Mouse (Mus musculus): ENCODE data around the gene Rhox11.

- TF ChIP-seq CTCF (IDR thresholded peaks at IDR 0.05; ENCODE audit: low read depth, low read length) (no peak), POLR2A (IDR thresholded peaks at IDR 0.05; ENCODE audit: insufficient read depth, low read length) (no peak), EP300 (IDR thresholded peaks at IDR 0.05; ENCODE audit: insufficient read depth, low read depth, low read length) (no peak)
Observed at GRCm38 (mm10) chrX:38039666-38040065, 45.3 kb downstream of the Rhox11 start.

Data from ES-Bruce4 (cell line).